Comparison of ENCODE assay signal across 15 mouse cellular contexts in the genomic region with DNA sequence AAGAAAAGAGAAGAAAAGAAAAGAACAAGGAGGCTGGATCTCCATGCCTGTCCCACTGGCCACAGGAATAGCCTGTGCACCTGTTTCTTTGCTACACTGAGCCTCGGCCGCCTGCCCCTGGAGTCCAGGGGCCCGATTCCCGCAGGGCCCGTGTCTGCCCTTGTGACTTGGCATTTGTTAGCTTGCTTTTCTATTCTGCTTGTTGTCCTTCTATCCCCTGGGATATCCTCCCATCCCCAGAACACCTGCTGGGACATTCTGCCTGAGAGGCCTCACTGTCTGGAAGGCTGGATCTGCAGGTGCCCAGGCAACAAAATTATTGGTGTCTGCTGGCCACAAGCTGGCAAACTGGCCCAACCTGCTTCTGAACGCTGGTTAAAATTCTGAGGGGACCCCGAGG. TPM values are rescaled to one million over a fixed set of nuclear protein-coding genes. Genes with fewer than 3 reads are reported as not detected.
A peak's percentile ranks its signal among the peaks of the same experiment; 100 is the strongest.
DNase-seq lines count a peak whose midpoint lies in the region; ATAC-seq and TF ChIP-seq lines count a peak whose summit lies in the region.
"Had no signal": no experiment of that assay in that cellular context is flagged by ENCODE, and none has a peak within 500 bp of the region (broad histone marks: within the 10 kb centered on the region; RNA-seq: fewer than 3 reads in every experiment).

No protein-coding gene starts in this region.

- H3K4me3 ChIP-seq in cerebellum, adult 2 months (replicated peaks; ENCODE audit: insufficient read depth, low read depth, low read length): peak overlapping the region; percentile 4
- H3K4me3 ChIP-seq in kidney, embryonic 15.5 days (replicated peaks): no peak overlapping the region
- H3K4me3 ChIP-seq in kidney, embryonic 14.5 days (ENCODE audit: low read length): no peak overlapping the region
- H3K4me3 ChIP-seq in brown adipose tissue, adult 24 weeks (ENCODE audit: insufficient read depth, low read depth, low read length): peak overlapping the region; percentile 72
- no peak overlapping the region for H3K4me3 ChIP-seq in liver, embryonic 14.5 days (ENCODE audit: insufficient read depth in 1 of 2, low read depth in 2 of 2, low read length in 2 of 2)
- H3K4me3 ChIP-seq: embryonic facial prominence, embryonic 10.5 days; hindbrain, embryonic 10.5 days; neural tube, embryonic 12.5 days had no signal

- WGBS in cerebellum, adult 2 months: 22% methylated on average over 7 of the region's 7 CpGs
- 75% methylated on average over 7 of the region's 7 CpGs for WGBS in kidney, embryonic 15.5 days
- 75% methylated on average over 7 of the region's 7 CpGs for WGBS in kidney, embryonic 14.5 days
- whole genome bisulfite sequencing in liver, embryonic 14.5 days (ENCODE audit: insufficient replicate concordance): 86% methylated on average over 7 of the region's 7 CpGs

- H3K9me3 ChIP-seq in kidney, embryonic 15.5 days (replicated peaks): no peaks in the 10 kb centered on the region
- no peaks in the 10 kb centered on the region for H3K9me3 ChIP-seq in kidney, embryonic 14.5 days (ENCODE audit: control insufficient read depth, low read length)
- H3K9me3 ChIP-seq in liver, embryonic 14.5 days (ENCODE audit: control insufficient read depth, low read length): no peaks in the 10 kb centered on the region
- H3K9me3 ChIP-seq: embryonic facial prominence, embryonic 10.5 days; hindbrain, embryonic 10.5 days; neural tube, embryonic 12.5 days had no signal

- H3K4me1 ChIP-seq in cerebellum, adult 2 months (ENCODE audit: control insufficient read depth, insufficient read depth, low read length): peaks cover 45% of the 10 kb centered on the region
- H3K4me1 ChIP-seq in kidney, embryonic 15.5 days: peaks cover 49% of the 10 kb centered on the region
- H3K4me1 ChIP-seq in kidney, embryonic 14.5 days (ENCODE audit: control insufficient read depth, insufficient read depth, low read length): 0 out of 2 replicates have a peak, but pooled peaks cover 9% of the 10 kb centered on the region
- H3K4me1 ChIP-seq in brown adipose tissue, adult 24 weeks (ENCODE audit: control insufficient read depth, insufficient read depth, insufficient read length, low read length): peaks cover 47% of the 10 kb centered on the region
- peaks cover 57 to 69% of the 10 kb centered on the region in 2 experiments for H3K4me1 ChIP-seq in liver, embryonic 14.5 days (replicated peaks; ENCODE audit: control insufficient read depth in 2 of 2, insufficient read depth in 2 of 2, low read length in 1 of 2)

- H3K9ac ChIP-seq in kidney, embryonic 15.5 days: no peak overlapping the region
- H3K9ac ChIP-seq in kidney, embryonic 14.5 days (ENCODE audit: low read depth, low read length): no peak overlapping the region
- no peak overlapping the region for H3K9ac ChIP-seq in liver, embryonic 14.5 days (replicated peaks)
- H3K9ac ChIP-seq: neural tube, embryonic 12.5 days had no signal

- H3K4me2 ChIP-seq in kidney, embryonic 15.5 days: no peak overlapping the region
- no peak overlapping the region for H3K4me2 ChIP-seq in kidney, embryonic 14.5 days (replicated peaks; ENCODE audit: low read depth, low read length)
- peak overlapping the region; percentile 14; the same call in 1 of the 2 replicates for H3K4me2 ChIP-seq in liver, embryonic 14.5 days (ENCODE audit: low read depth)
- H3K4me2 ChIP-seq: neural tube, embryonic 12.5 days had no signal

- H3K27me3 ChIP-seq in cerebellum, adult 2 months (ENCODE audit: control insufficient read depth, insufficient read depth, low read length): no peaks in the 10 kb centered on the region
- H3K27me3 ChIP-seq in kidney, embryonic 15.5 days: peaks cover 9% of the 10 kb centered on the region; the same call in 1 of the 2 replicates
- no peaks in the 10 kb centered on the region for H3K27me3 ChIP-seq in kidney, embryonic 14.5 days (ENCODE audit: control insufficient read depth, insufficient read depth, low read length)
- no peaks in the 10 kb centered on the region for H3K27me3 ChIP-seq in liver, embryonic 14.5 days (ENCODE audit: control insufficient read depth, insufficient read depth, low read length)

- peak overlapping the region; percentile 87 for H3K27ac ChIP-seq in cerebellum, adult 2 months (ENCODE audit: insufficient read depth, low read length)
- 0 out of 2 replicates have a peak overlapping the region, but pooled peaks have one; percentile 90 for H3K27ac ChIP-seq in kidney, embryonic 15.5 days
- no peak overlapping the region for H3K27ac ChIP-seq in kidney, embryonic 14.5 days (ENCODE audit: low read depth, low read length)
- H3K27ac ChIP-seq in brown adipose tissue, adult 24 weeks (replicated peaks; ENCODE audit: low read depth, low read length): peak overlapping the region; percentile 97
- H3K27ac ChIP-seq in liver, embryonic 14.5 days: peak overlapping the region; percentile 95; the same call in 1 of the 2 replicates
- H3K27ac ChIP-seq: embryonic facial prominence, embryonic 10.5 days; hindbrain, embryonic 10.5 days; neural tube, embryonic 12.5 days had no signal

- TF ChIP-seq EP300 in liver, embryonic 14.5 days (IDR thresholded peaks at IDR 0.05; ENCODE audit: low read depth): no peak

- H3K36me3 ChIP-seq in kidney, embryonic 15.5 days: no peaks in the 10 kb centered on the region
- no peaks in the 10 kb centered on the region for H3K36me3 ChIP-seq in kidney, embryonic 14.5 days (ENCODE audit: control insufficient read depth, insufficient read depth, low read length)
- H3K36me3 ChIP-seq in liver, embryonic 14.5 days (replicated peaks; ENCODE audit: control insufficient read depth, insufficient read depth, low read depth): peaks cover 33% of the 10 kb centered on the region
- H3K36me3 ChIP-seq: embryonic facial prominence, embryonic 10.5 days; hindbrain, embryonic 10.5 days; neural tube, embryonic 12.5 days had no signal

- peak in 1 of 2 experiments; percentile 54 for DNase-seq in cerebellum, adult 2 months
- DNase-seq in liver, embryonic 14.5 days (ENCODE audit: low read depth in 3 of 3, low spot score in 3 of 3): no peak
- DNase-seq in urinary bladder, postnatal 14 days (ENCODE audit: low spot score): no peak
- DNase-seq: kidney, postnatal 14 days; lung, postnatal 14 days; thymus, postnatal 25 days had no signal

- no peak for TF ChIP-seq POLR2A in cerebellum, adult 2 months (IDR thresholded peaks at IDR 0.05; ENCODE audit: borderline replicate concordance, insufficient read depth, low read length)

- ATAC-seq in cerebellum, adult (ENCODE audit: insufficient number of reproducible peaks, low FRiP score, low TSS enrichment): no peak
- no peak for ATAC-seq in kidney, embryonic 15.5 days (replicated peaks; ENCODE audit: low FRiP score)
- ATAC-seq in kidney, embryonic 14.5 days (ENCODE audit: low FRiP score, low TSS enrichment): no peak
- ATAC-seq in liver, embryonic 14.5 days (ENCODE audit: insufficient read depth): no peak
- ATAC-seq: forebrain, embryonic 16.5 days; inflammation-experienced regulatory T-cells, adult 6 months had no signal

- TF ChIP-seq CTCF in cerebellum, adult 2 months (IDR thresholded peaks at IDR 0.05; ENCODE audit: borderline replicate concordance, insufficient read depth, low read depth, low read length): no peak
- TF ChIP-seq CTCF in liver, embryonic 14.5 days (IDR thresholded peaks at IDR 0.05; ENCODE audit: low read depth): no peak

RNA-seq across cellular contexts. Expression of a gene that starts 3.8 kb away (rescaled TPM):
- polyA plus RNA-seq in cerebellum, adult 2 months (2012; rRNA removed): 63.4 and 69.2 TPM in 2 replicates
- polyA plus RNA-seq in kidney, embryonic 15.5 days (2015; fragmentation: Nextera tagmentation; extraction: Ambion mirVana): 38.6 and 39.0 TPM in 2 replicates
- polyA plus RNA-seq in kidney, embryonic 14.5 days (2014; fragmentation: Nextera tagmentation; extraction: Ambion mirVana): 22.8 and 29.9 TPM in 2 replicates
- 257 and 493 TPM in 2 replicates for polyA plus RNA-seq in brown adipose tissue, adult 24 weeks (2012; ENCODE audit: insufficient read depth, insufficient read length, missing spikeins)
- polyA plus RNA-seq in liver, embryonic 14.5 days (2012; rRNA removed): 14.8 and 17.0 TPM in 2 replicates
- 65.5 and 68.0 TPM in 2 replicates for polyA plus RNA-seq in liver, embryonic 14.5 days (2014; fragmentation: Nextera tagmentation; extraction: Ambion mirVana)

Comparison
In these comparisons a context has a peak if more than half of its experiments do, and no peak if none do; other contexts are left out.
1. H3K4me3 ChIP-seq: peak in cerebellum, adult 2 months (single experiment) and brown adipose tissue, adult 24 weeks (single experiment); none in kidney, embryonic 15.5 days (single experiment), kidney, embryonic 14.5 days (single experiment) and liver, embryonic 14.5 days (0 of 2).